Mouse (Mus musculus) forebrain, embryonic 16.5 days (tissue): ENCODE results near the gene Cobl. TPM values are rescaled to one million over a fixed set of nuclear protein-coding genes. Genes with fewer than 3 reads are reported as not detected.

Experiments used
- ATAC-seq: fragments of 200-750 bp; cut with Nextera tagmentation; 2 replicates; pipeline ENCODE4 v1.8.0; 2017; ENCODE audit warnings: mild to moderate bottlenecking, moderate library complexity
- H3K27ac ChIP-seq: fragments of 300-500 bp; sonication (generic); 2 replicates; pipeline ENCODE4 v1.5.1; 2014; ENCODE audit warnings: low read length, control low read depth
- H3K27me3 ChIP-seq: fragments of 300-500 bp; sonication (generic); replicated peaks from 2 replicates; pipeline ENCODE4 v1.6.1; 2014; ENCODE audit warnings: low read length; ENCODE audit not compliant: control insufficient read depth, insufficient read depth
- H3K36me3 ChIP-seq: fragments of 300-500 bp; sonication (generic); 2 replicates; pipeline ENCODE4 v1.6.1; 2014; ENCODE audit not compliant: control insufficient read depth, insufficient read depth
- H3K4me1 ChIP-seq: fragments of 300-500 bp; sonication (generic); replicated peaks from 2 replicates; pipeline ENCODE4 v1.6.1; 2014; ENCODE audit warnings: low read length; ENCODE audit not compliant: control insufficient read depth, insufficient read depth
- H3K4me2 ChIP-seq: fragments of 300-500 bp; sonication (generic); 2 replicates; pipeline ENCODE4 v1.6.1; 2014; ENCODE audit warnings: mild to moderate bottlenecking, low read length, control low read depth
- H3K4me3 ChIP-seq: fragments of 300-500 bp; sonication (generic); replicated peaks from 2 replicates; pipeline ENCODE4 v1.5.1; 2014; ENCODE audit warnings: mild to moderate bottlenecking, low read length, control low read depth
- H3K9ac ChIP-seq: fragments of 300-500 bp; sonication (generic); replicated peaks from 2 replicates; pipeline ENCODE4 v1.6.1; 2014; ENCODE audit warnings: low read depth, low read length, control low read depth
- H3K9me3 ChIP-seq: fragments of 300-500 bp; sonication (generic); 2 replicates; pipeline ENCODE4 v1.6.1; 2016; ENCODE audit warnings: low read length; ENCODE audit not compliant: control insufficient read depth
- WGBS: fragments of 180-500 bp; shearing (Covaris S2); extraction: QIAGEN DNeasy Blood & Tissue Kit; methylation state at CpG from one replicate; pipeline ENCODE4 v1.1.7; 2014; 5-methylcytosine and 5-hydroxymethylcytosine counted together
- polyA plus RNA-seq: library from polyadenylated mRNA; unstranded; fragments of >200 nt; fragmentation: Nextera tagmentation; extraction: Ambion mirVana; gene quantifications from 2 replicates; pipeline ENCODE4 v1.2.1, GENCODE M21; 2015

Gene Cobl
- polyA plus RNA-seq, 1 experiment from 2014 or later: 8.4 TPM

GRCm38 (mm10) chr11:12285319-12286021 is 179.3 kb downstream of the Cobl start:
- Histone ChIP-seq H3K4me3 (no peak overlapping the region), H3K9ac (no peak overlapping the region), H3K4me2 (no peak overlapping the region), H3K27ac (no peak overlapping the region), H3K27me3 (no peaks in the 10 kb centered on the region), H3K4me1 (no peaks in the 10 kb centered on the region), H3K36me3 (no peaks in the 10 kb centered on the region), H3K9me3 (no peaks in the 10 kb centered on the region)
- WGBS: 94% methylated on average over 4 of the region's 4 CpGs
- no peak for ATAC-seq

DNA sequence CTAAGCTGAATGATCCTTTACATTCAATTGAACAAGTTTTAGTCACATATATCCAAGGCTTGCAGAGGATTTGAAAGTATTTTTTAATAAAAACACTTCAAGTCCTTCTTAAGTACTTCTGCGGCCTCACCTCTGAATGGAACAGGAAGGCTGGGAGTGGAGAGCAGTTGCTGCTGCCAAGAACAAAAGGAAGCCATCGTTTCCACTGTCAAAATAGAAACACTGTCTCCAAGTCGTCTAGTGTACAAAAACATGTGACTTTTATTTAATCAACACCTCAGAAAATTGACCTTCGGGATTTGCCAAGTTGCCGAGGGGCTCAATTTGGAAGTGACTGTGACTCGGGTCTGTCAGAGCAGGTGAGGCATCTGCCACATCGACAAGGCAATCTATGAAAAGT is 184.0 kb downstream of the Cobl start:
- Histone ChIP-seq H3K9me3 (no peaks in the 10 kb centered on the region), H3K27me3 (no peaks in the 10 kb centered on the region), H3K9ac (no peak overlapping the region), H3K27ac (no peak overlapping the region), H3K4me3 (no peak overlapping the region), H3K4me1 (no peaks in the 10 kb centered on the region), H3K36me3 (no peaks in the 10 kb centered on the region), H3K4me2 (no peak overlapping the region)
- no peak for ATAC-seq
- WGBS: 65% methylated on average over 7 of the region's 7 CpGs

- Histone ChIP-seq H3K9ac (no peak overlapping the region), H3K27ac (no peak overlapping the region), H3K4me2 (no peak overlapping the region), H3K36me3 (no peaks in the 10 kb centered on the region), H3K9me3 (no peaks in the 10 kb centered on the region), H3K4me1 (no peaks in the 10 kb centered on the region), H3K27me3 (no peaks in the 10 kb centered on the region), H3K4me3 (no peak overlapping the region)
- no peak for ATAC-seq
- 85% methylated on average over 2 of the region's 2 CpGs for WGBS
These were observed 190.5 kb downstream of the Cobl start for GRCm38 (mm10) chr11:12274276-12274675.

GRCm38 (mm10) chr11:12273726-12274125 is 191.0 kb downstream of the Cobl start:
- no peak overlapping the region for H3K9ac ChIP-seq
- H3K4me2 ChIP-seq: no peak overlapping the region
- no peaks in the 10 kb centered on the region for H3K9me3 ChIP-seq
- no peaks in the 10 kb centered on the region for H3K27me3 ChIP-seq
- no peaks in the 10 kb centered on the region for H3K4me1 ChIP-seq
- no peak overlapping the region for H3K4me3 ChIP-seq
- no peak for ATAC-seq
- H3K27ac ChIP-seq: no peak overlapping the region
- 92% methylated on average over 6 of the region's 6 CpGs for WGBS
- no peaks in the 10 kb centered on the region for H3K36me3 ChIP-seq

DNA sequence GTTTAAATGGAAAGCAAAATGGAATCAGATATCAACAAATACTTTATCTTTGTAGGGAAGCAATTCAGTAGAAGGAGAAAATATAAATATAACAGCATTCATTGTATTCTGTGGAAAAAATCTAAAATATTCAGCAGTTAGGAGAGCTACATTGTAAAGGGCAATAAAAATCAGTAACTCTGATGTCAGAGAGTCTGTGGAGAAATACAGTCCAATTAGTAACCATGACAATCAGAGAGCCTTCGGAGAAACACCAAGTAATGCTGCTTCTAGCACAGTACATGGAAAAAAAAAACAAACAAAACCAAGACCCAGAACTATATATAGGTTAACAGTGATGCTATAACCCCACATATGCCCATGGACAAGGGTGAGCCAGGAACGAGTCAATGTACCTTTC is 206.3 kb downstream of the Cobl start:
- no peak for ATAC-seq
- WGBS: 39% methylated on average over 2 of the region's 2 CpGs
- no peaks in the 10 kb centered on the region for H3K4me1 ChIP-seq

DNA sequence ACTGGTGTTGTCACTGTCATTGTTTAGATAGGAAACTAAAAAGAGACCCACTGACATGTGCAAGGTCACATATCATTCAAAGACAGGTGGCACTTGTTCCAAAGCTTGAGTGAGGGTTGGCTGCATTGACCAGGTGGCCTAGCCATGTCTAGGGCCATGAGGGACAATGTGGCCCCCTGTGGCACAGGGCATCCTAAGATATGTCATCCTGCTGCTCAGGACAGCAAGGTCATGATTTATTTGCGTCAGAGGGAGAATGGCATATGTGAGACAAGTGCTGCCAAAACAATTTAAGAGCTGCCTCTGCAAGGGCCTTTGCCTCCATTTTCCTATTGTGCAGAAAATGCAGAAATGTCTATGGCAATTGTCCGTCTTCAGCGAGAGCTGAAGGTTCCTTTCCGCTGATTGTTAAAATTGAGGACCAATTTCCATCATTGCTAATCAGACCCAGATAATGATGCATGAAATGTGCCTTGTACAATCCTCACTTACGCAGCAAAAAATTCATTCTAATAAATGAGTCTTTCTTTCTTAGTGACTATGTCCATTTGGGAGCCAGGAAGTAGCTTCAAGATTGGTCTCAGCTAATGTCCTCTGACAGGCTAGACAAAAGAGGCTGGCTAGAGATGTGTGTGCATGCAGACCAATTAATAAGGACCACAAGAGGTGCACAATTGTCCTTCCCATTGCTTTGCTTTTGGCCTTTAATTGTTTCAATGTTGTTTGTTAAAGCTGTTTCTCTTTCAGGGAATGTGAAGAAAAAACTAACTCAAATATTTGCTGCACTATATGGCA is 207.2 kb downstream of the Cobl start:
- Histone ChIP-seq H3K4me3 (no peak overlapping the region), H3K4me1 (no peaks in the 10 kb centered on the region), H3K9me3 (no peaks in the 10 kb centered on the region), H3K36me3 (no peaks in the 10 kb centered on the region), H3K27ac (no peak overlapping the region), H3K9ac (no peak overlapping the region), H3K4me2 (no peak overlapping the region), H3K27me3 (no peaks in the 10 kb centered on the region)
- 42% methylated on average over 5 of the region's 5 CpGs for WGBS
- ATAC-seq: no peak

More for the DNA sequence above, 206.3 kb downstream of the Cobl start:
- Histone ChIP-seq H3K27me3 (no peaks in the 10 kb centered on the region), H3K4me2 (no peak overlapping the region), H3K4me3 (no peak overlapping the region), H3K9ac (no peak overlapping the region), H3K27ac (no peak overlapping the region), H3K9me3 (no peaks in the 10 kb centered on the region), H3K36me3 (no peaks in the 10 kb centered on the region)

GRCm38 (mm10) chr11:12245327-12245915 is 219.3 kb downstream of the Cobl start:
- Histone ChIP-seq H3K9ac (no peak overlapping the region), H3K36me3 (no peaks in the 10 kb centered on the region), H3K4me1 (no peaks in the 10 kb centered on the region), H3K27ac (no peak overlapping the region), H3K9me3 (no peaks in the 10 kb centered on the region), H3K27me3 (no peaks in the 10 kb centered on the region), H3K4me3 (no peak overlapping the region), H3K4me2 (no peak overlapping the region)
- 82% methylated on average over 4 of the region's 4 CpGs for WGBS
- ATAC-seq: no peak

- no peaks in the 10 kb centered on the region for H3K36me3 ChIP-seq
- no peak overlapping the region for H3K4me3 ChIP-seq
- no peaks in the 10 kb centered on the region; the same call in 1 of the 2 replicates for H3K27me3 ChIP-seq
- peaks cover 15% of the 10 kb centered on the region for H3K4me1 ChIP-seq
- WGBS: 39% methylated on average over 1 of the region's 1 CpGs
- H3K4me2 ChIP-seq: no peak overlapping the region
- no peak overlapping the region for H3K9ac ChIP-seq
- H3K9me3 ChIP-seq: no peaks in the 10 kb centered on the region
- ATAC-seq: no peak
- no peak overlapping the region for H3K27ac ChIP-seq
These were observed 228.4 kb downstream of the Cobl start for GRCm38 (mm10) chr11:12236341-12236740.

- Histone ChIP-seq H3K27ac (no peak overlapping the region), H3K9me3 (no peaks in the 10 kb centered on the region), H3K4me3 (no peak overlapping the region), H3K4me2 (no peak overlapping the region), H3K4me1 (peaks cover 17% of the 10 kb centered on the region), H3K9ac (no peak overlapping the region), H3K36me3 (no peaks in the 10 kb centered on the region), H3K27me3 (no peaks in the 10 kb centered on the region; the same call in 1 of the 2 replicates)
- WGBS: 86% methylated on average over 4 of the region's 4 CpGs
- ATAC-seq: no peak
These were observed 229.9 kb downstream of the Cobl start for GRCm38 (mm10) chr11:12234876-12235275.
